Mouse (Mus musculus): ENCODE results near the gene Tnni3k. TPM values are rescaled to one million over a fixed set of nuclear protein-coding genes. Genes with fewer than 3 reads are reported as not detected.

The Tnni3k gene
- total and polyA plus RNA-seq, 3 experiments, result 0.07 TPM; not detected in 2

DNA sequence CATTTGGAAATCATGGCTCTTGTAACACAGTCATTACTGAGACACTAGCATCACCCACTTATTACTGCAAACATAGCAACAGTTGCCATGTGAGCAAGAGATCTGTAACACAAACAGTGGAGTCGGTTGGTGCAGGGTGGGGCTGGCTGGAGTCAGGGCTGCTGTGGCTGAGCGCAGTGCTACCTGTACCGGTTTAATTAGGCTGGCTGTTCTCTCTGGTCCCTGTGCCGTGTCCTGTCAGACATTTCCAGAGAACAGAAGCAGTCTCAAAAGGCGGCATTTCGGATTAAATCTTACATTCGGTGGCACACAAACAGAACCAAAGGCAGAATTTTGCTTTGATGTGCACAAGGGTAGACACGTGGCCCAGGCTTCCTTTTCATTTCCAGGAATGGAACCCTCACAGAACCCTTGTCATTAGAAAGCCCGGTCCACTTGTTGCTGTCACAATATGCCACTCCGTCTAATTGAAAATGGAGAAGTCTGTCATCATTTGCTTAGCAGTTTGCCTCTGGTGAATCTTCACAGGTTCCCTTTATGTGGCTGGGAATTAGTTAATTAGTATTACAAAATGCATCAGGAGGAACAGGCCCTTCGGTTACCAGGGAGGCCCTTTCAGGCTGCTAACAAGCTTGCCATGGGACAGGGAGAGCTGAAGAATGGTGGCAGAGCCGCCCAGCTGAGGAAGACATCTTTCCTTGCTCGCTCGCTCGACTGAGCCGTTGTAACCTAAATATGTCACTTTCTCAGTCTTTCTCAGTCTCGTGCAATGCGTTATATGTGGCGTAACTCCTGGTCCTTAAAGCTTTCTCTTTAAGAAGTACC is 238.2 kb downstream of the Tnni3k start:
- Histone ChIP-seq H3K79me2 (replicated peaks; ENCODE audit: control insufficient read depth, extremely low read depth, insufficient read depth, poor library complexity, severe bottlenecking) (no peaks in the 10 kb centered on the region), H3K27ac (ENCODE audit: insufficient read depth, low read depth) (no peak overlapping the region), H3K4me1 (ENCODE audit: control insufficient read depth in 1 of 2, insufficient read depth in 2 of 2) (peaks cover 0 to 9% of the 10 kb centered on the region in 2 experiments; a peak in 1 of 4 replicates), H3K27me3 (replicated peaks) (no peaks in the 10 kb centered on the region), H3K9ac (ENCODE audit: insufficient read depth, low read depth) (no peak overlapping the region), H3K4me3 (replicated peaks in 1 of 3; ENCODE audit: low read depth in 2 of 3, low read length in 2 of 3, poor library complexity in 1 of 3) (no peak overlapping the region), H3K9me3 (replicated peaks; ENCODE audit: low read length) (no peaks in the 10 kb centered on the region), H3K36me3 (replicated peaks in 1 of 2; ENCODE audit: control insufficient read depth in 1 of 2, insufficient read depth in 1 of 2, low read length in 1 of 2) (no peaks in the 10 kb centered on the region), H3K4me2 (ENCODE audit: insufficient read depth, low read depth, poor library complexity, severe bottlenecking) (no peak overlapping the region)
- no peak for DNase-seq (ENCODE audit: extremely low read depth)
- dilution Hi-C loops (cut with MboI; ENCODE audit: extremely low pct_ligation_motif_present, extremely low pct_unique_long_range_greater_than_20kb, low sequenced_read_pairs), result no loop called here
- no peak for TF ChIP-seq ETS1 (conservative IDR thresholded peaks at IDR 0.05; ENCODE audit: low read depth, low read length)
- no peak for TF ChIP-seq CTCF (conservative IDR thresholded peaks at IDR 0.05 in 1 of 2, IDR thresholded peaks at IDR 0.05 in 1 of 2; ENCODE audit: low read depth in 2 of 2, low read length in 2 of 2)
- no peak for TF ChIP-seq RAD21 (IDR thresholded peaks at IDR 0.05; ENCODE audit: low read depth, low read length)
- no peak for TF ChIP-seq MEF2A (IDR thresholded peaks at IDR 0.05; ENCODE audit: borderline replicate concordance, low read depth, low read length)
- TF ChIP-seq USF1 (IDR thresholded peaks at IDR 0.05; ENCODE audit: low read depth, low read length), result no peak
- no peak for TF ChIP-seq KAT2A (IDR thresholded peaks at IDR 0.05; ENCODE audit: insufficient replicate concordance, low read length)
- TF ChIP-seq ZKSCAN1 (IDR thresholded peaks at IDR 0.05; ENCODE audit: borderline replicate concordance, low read depth, low read length), result no peak
- TF ChIP-seq NRF1 (IDR thresholded peaks at IDR 0.05; ENCODE audit: low read depth, low read length), result no peak
- TF ChIP-seq ZMIZ1 (IDR thresholded peaks at IDR 0.05; ENCODE audit: low read depth, low read length), result no peak
- TF ChIP-seq JUN (IDR thresholded peaks at IDR 0.05; ENCODE audit: insufficient read depth, low read depth, low read length), result no peak
- no peak for TF ChIP-seq MAX (IDR thresholded peaks at IDR 0.05; ENCODE audit: low read length)
- TF ChIP-seq UBTF (IDR thresholded peaks at IDR 0.05; ENCODE audit: low read depth, low read length), result no peak
- TF ChIP-seq TCF12 (IDR thresholded peaks at IDR 0.05; ENCODE audit: low read depth, low read length), result no peak
- in situ Hi-C loops (cut with MboI; ENCODE audit: low pct_ligation_motif_present, low pct_unique_long_range_greater_than_20kb, low sequenced_read_pairs), result no loop called here

DNA sequence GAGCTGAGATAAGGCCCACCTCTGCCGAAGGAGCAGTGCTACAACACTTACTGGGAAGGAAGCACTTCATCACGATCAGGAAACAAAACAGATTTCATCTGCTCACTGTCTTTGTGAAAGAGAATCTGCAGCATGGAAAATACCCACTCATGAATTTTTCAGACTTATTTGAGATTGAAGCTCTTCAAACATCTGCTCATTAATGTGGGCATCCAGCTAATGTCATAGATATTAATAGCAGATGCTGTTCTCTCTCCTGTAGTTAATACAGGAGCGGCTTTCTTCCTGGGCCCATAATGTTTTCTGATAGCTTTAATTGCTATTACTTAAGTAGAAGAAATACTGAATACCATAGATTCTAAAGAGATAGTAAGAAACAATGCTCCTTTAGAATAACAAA is 239.0 kb downstream of the Tnni3k start:
- no peak overlapping the region for H3K9ac ChIP-seq (ENCODE audit: insufficient read depth, low read depth)
- peaks cover 0 to 9% of the 10 kb centered on the region in 2 experiments; a peak in 1 of 4 replicates for H3K4me1 ChIP-seq (ENCODE audit: control insufficient read depth in 1 of 2, insufficient read depth in 2 of 2)
- no peak for DNase-seq (ENCODE audit: extremely low read depth)
- TF ChIP-seq EP300 (IDR thresholded peaks at IDR 0.05; ENCODE audit: low read length) (no peak), ELF1 (IDR thresholded peaks at IDR 0.05; ENCODE audit: low read depth, low read length) (no peak), CTCF (conservative IDR thresholded peaks at IDR 0.05 in 1 of 2, IDR thresholded peaks at IDR 0.05 in 1 of 2; ENCODE audit: low read depth in 2 of 2, low read length in 2 of 2) (no peak), POLR2A (IDR thresholded peaks at IDR 0.05; ENCODE audit: low read depth, low read length) (no peak), POLR2AphosphoS2 (IDR thresholded peaks at IDR 0.05; ENCODE audit: low read depth, low read length) (no peak), E2F4 (IDR thresholded peaks at IDR 0.05; ENCODE audit: insufficient replicate concordance, low read depth, low read length) (no peak), USF1 (IDR thresholded peaks at IDR 0.05; ENCODE audit: low read depth, low read length) (no peak), RCOR1 (conservative IDR thresholded peaks at IDR 0.05; ENCODE audit: low read depth, low read length) (no peak), TBP (conservative IDR thresholded peaks at IDR 0.05; ENCODE audit: low read depth, low read length) (no peak), ZMIZ1 (IDR thresholded peaks at IDR 0.05; ENCODE audit: low read depth, low read length) (no peak), CHD2 (IDR thresholded peaks at IDR 0.05; ENCODE audit: low read length) (no peak), ZNF384 (IDR thresholded peaks at IDR 0.05; ENCODE audit: low read depth, low read length) (no peak), CHD1 (IDR thresholded peaks at IDR 0.05; ENCODE audit: low read depth, low read length) (no peak), NELFE (IDR thresholded peaks at IDR 0.05; ENCODE audit: low read depth, low read length) (no peak)
- dilution Hi-C loops (cut with MboI; ENCODE audit: extremely low pct_ligation_motif_present, extremely low pct_unique_long_range_greater_than_20kb, low sequenced_read_pairs), result no loop called here
- H3K4me3 ChIP-seq (replicated peaks in 1 of 3; ENCODE audit: low read depth in 2 of 3, low read length in 2 of 3, poor library complexity in 1 of 3), result no peak overlapping the region
- no peaks in the 10 kb centered on the region for H3K27me3 ChIP-seq (replicated peaks)
- H3K36me3 ChIP-seq (replicated peaks in 1 of 2; ENCODE audit: control insufficient read depth in 1 of 2, insufficient read depth in 1 of 2, low read length in 1 of 2), result no peaks in the 10 kb centered on the region
- no peaks in the 10 kb centered on the region for H3K79me2 ChIP-seq (replicated peaks; ENCODE audit: control insufficient read depth, extremely low read depth, insufficient read depth, poor library complexity, severe bottlenecking)
- in situ Hi-C loops (cut with MboI; ENCODE audit: low pct_ligation_motif_present, low pct_unique_long_range_greater_than_20kb, low sequenced_read_pairs), result no loop called here
- no peaks in the 10 kb centered on the region for H3K9me3 ChIP-seq (replicated peaks; ENCODE audit: low read length)
- H3K27ac ChIP-seq (ENCODE audit: insufficient read depth, low read depth), result no peak overlapping the region
- no peak overlapping the region for H3K4me2 ChIP-seq (ENCODE audit: insufficient read depth, low read depth, poor library complexity, severe bottlenecking)
